In the genomic region with DNA sequence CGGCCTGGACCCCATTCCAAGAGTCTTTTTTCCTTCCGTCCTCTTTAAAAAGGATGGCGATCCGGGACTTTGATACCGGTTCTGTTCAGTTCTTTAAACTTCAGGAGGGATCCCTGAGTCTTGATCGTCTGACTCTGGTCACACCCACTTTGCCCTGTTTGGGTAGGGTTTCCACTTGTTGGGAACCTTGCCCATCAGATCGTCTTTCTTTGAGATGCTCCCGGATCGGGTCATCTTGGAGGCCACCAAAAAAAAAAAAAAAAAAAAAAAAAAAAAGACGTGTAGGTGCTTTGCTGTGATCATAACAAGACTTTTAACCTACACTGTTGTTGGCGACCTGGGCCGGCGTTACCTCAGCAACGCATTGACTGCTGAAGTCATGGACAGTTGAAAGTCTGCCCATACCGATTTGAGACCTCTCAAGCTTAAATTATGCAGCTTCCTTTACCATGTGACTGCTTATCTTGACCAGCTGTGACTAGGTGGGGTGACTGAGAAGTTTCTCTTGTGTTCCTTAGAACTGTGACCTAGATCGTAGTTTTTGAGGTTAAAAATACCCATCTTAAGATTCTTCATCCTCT, we compare ENCODE assay signal across 8 mouse cellular contexts. TPM values are rescaled to one million over a fixed set of nuclear protein-coding genes. Genes with fewer than 3 reads are reported as not detected.
DNase-seq lines count a peak whose midpoint lies in the region; ATAC-seq lines count a peak whose summit lies in the region.

No protein-coding gene starts in this region.

- no peaks in the 10 kb centered on the region for H3K9me3 ChIP-seq in stomach, embryonic 16.5 days (replicated peaks; ENCODE audit: control insufficient read depth, low read length)

- H3K9ac ChIP-seq in stomach, embryonic 16.5 days (ENCODE audit: low read length) = peak overlapping the region; percentile 91

- peak overlapping the region; percentile 82 for H3K4me3 ChIP-seq in stomach, embryonic 16.5 days (replicated peaks; ENCODE audit: low read length)

- peak; percentile 69 for ATAC-seq in megakaryocyte progenitor cell, adult 5-6 weeks (replicated peaks; ENCODE audit: poor library complexity)
- peak; percentile 19; the same call in 1 of the 2 replicates for ATAC-seq in stomach, embryonic 16.5 days (ENCODE audit: insufficient read depth, low FRiP score)

- no peaks in the 10 kb centered on the region for H3K27me3 ChIP-seq in stomach, embryonic 16.5 days (ENCODE audit: control insufficient read depth, insufficient read depth, low read length)

- H3K4me1 ChIP-seq in stomach, embryonic 16.5 days (ENCODE audit: control insufficient read depth, insufficient read depth, low read length) = peaks cover 8% of the 10 kb centered on the region; the same call in 1 of the 2 replicates

- H3K27ac ChIP-seq in stomach, embryonic 16.5 days (ENCODE audit: low read length) = peak overlapping the region; percentile 88

- intact Hi-C loops in heart, postnatal 25 days (cut with DNase I) = no loop called here

- WGBS in stomach, embryonic 16.5 days = 4% methylated on average over 16 of the region's 16 CpGs

- no peaks in the 10 kb centered on the region for H3K36me3 ChIP-seq in stomach, embryonic 16.5 days (ENCODE audit: control insufficient read depth, insufficient read depth, low read length)

- H3K4me2 ChIP-seq in stomach, embryonic 16.5 days (ENCODE audit: low read depth, low read length) = peak overlapping the region; percentile 63

- DNase-seq in heart, adult 11 months = peak; percentile 88
- DNase-seq in heart, postnatal 25 days (ENCODE audit: low spot score) = no peak
- peak; percentile 85 for DNase-seq in adipocyte (ENCODE audit: low spot score)
- peak; percentile 9 for DNase-seq in forelimb bud, embryonic 11.5 days (ENCODE audit: low read depth, low spot score)
- peak; percentile 41 for DNase-seq in kidney, postnatal 10 days
- DNase-seq in frontal cortex, postnatal 10 days (ENCODE audit: low spot score in 2 of 2) = no peak

RNA-seq across cellular contexts. Expression of a gene that starts 0.8 kb away (rescaled TPM):
- 10 to 100 TPM; 20.1 to 22.7 TPM for total RNA-seq in heart, postnatal 25 days (2021)
- total RNA-seq in megakaryocyte progenitor cell, adult 5-6 weeks (2015) = 31.8 and 41.3 TPM in 2 replicates
- total RNA-seq in megakaryocyte progenitor cell, adult 5-6 weeks (2017) = 52.3 and 54.7 TPM in 2 replicates
- 36.2 and 36.5 TPM in 2 replicates for polyA plus RNA-seq in stomach, embryonic 16.5 days (2015; fragmentation: Nextera tagmentation; extraction: Ambion mirVana)

RNA-seq across cellular contexts. Expression of a gene that starts 12.1 kb away (rescaled TPM):
- total RNA-seq in heart, postnatal 25 days (2021) = 10 to 100 TPM; 20.5 to 21.2 TPM
- total RNA-seq in megakaryocyte progenitor cell, adult 5-6 weeks (2015) = 56.4 and 57.4 TPM in 2 replicates
- total RNA-seq in megakaryocyte progenitor cell, adult 5-6 weeks (2017) = 35.8 and 36.5 TPM in 2 replicates
- polyA plus RNA-seq in stomach, embryonic 16.5 days (2015; fragmentation: Nextera tagmentation; extraction: Ambion mirVana) = 72.7 and 73.5 TPM in 2 replicates

RNA-seq across cellular contexts. Expression of a gene that starts 33.9 kb away (rescaled TPM):
- 10 to 100 TPM; 27.9 to 33.4 TPM for total RNA-seq in heart, postnatal 25 days (2021)
- 4.0 and 5.4 TPM in 2 replicates for total RNA-seq in megakaryocyte progenitor cell, adult 5-6 weeks (2015)
- total RNA-seq in megakaryocyte progenitor cell, adult 5-6 weeks (2017) = 2.8 and 3.5 TPM in 2 replicates
- polyA plus RNA-seq in stomach, embryonic 16.5 days (2015; fragmentation: Nextera tagmentation; extraction: Ambion mirVana) = 25.0 and 34.2 TPM in 2 replicates

Comparison
In these comparisons a context has a peak if more than half of its experiments do, and no peak if none do; other contexts are left out.
1. DNase-seq: peak in heart, adult 11 months (single experiment), adipocyte (single experiment), forelimb bud, embryonic 11.5 days (single experiment) and kidney, postnatal 10 days (single experiment); none in heart, postnatal 25 days (single experiment) and frontal cortex, postnatal 10 days (0 of 2).
2. RNA of a gene that starts 33.9 kb away (total RNA-seq): 27.9 to 33.4 TPM in heart, postnatal 25 days; 2.8 to 5.4 TPM in megakaryocyte progenitor cell, adult 5-6 weeks; every median in the first group is over 4 times any median in the second.